18 mouse cellular contexts compared by ENCODE assay signal in genomic region chr17:37304213-37304612, GRCm38 (mm10). TPM values are rescaled to one million over a fixed set of nuclear protein-coding genes. Genes with fewer than 3 reads are reported as not detected.
DNase-seq lines count a peak whose midpoint lies in the region.
"Had no signal": no experiment of that assay in that cellular context is flagged by ENCODE, and none has a peak within 500 bp of the region (broad histone marks: within the 10 kb centered on the region; RNA-seq: fewer than 3 reads in every experiment).

Olfr101 (minus strand) TSS chr17:37304313.

- intact Hi-C loops in heart, postnatal 25 days (cut with DNase I): no loop called here

- DNase-seq in heart, adult 11 months: peak; percentile 40
- DNase-seq in heart, postnatal 25 days (ENCODE audit: low spot score): no peak
- DNase-seq: adrenal gland, adult 2 months; adrenal gland, adult 8-10 months; adrenal gland, postnatal 10 days; adrenal gland, postnatal 14 days; adrenal gland, postnatal 25 days; adrenal gland, postnatal 36 days; B cell, adult 2 months; cerebellum, adult 11 months; cerebellum, adult 11-12 months; cerebellum, adult 18-20 months; cerebellum, adult 2 months had no signal

RNA-seq across cellular contexts. Expression of gene Olfr101, which starts in this region (rescaled TPM):
- not detected for total RNA-seq in heart, postnatal 25 days (2021)
- total RNA-seq: adrenal gland, adult 18-20 months; adrenal gland, adult 2 months; adrenal gland, adult 8-10 months; adrenal gland, postnatal 10 days; adrenal gland, postnatal 14 days; adrenal gland, postnatal 25 days; adrenal gland, postnatal 36 days; adrenal gland, postnatal 4 days; CH12.LX; ES-E14; MEL had no signal
